In the genomic region with DNA sequence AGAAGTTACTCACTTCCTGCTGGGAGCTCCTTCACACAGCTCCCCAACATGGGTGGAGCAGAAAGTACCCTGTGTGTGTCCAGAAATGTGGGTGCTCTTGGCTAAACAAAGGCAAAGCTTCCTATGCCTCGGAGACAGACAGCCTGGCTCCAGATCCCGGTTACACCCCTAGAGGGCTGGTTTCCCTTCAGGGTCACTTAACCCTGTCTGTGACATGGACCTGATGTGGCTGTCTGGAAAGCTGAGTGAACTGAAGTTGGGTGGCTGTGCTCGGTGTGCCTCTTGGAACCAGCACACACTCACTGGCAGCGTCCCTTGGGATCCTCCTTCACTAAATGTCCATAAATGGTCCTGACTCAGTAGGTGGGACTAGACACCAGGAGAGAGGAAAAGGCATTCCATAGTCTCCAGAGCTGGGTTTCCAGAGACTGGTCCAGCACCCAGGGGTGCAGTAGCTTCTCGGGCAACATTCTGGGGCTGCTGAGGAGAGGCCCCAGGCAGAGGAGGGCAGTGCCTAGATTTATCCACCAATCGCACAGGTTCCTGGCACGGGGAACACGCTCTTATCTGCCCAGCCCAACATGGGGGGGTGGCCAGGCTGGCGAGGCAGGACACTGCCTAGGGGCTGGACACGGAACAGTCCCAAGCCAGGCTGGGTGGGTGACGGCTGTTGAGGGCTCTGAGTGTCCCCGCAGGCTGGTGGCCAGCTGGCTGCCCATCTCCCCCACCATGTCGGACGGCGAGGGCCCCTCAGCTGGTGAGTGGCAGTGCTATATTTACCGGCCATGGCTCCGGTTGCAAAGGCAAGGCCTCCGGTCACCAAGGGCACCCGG, we compare ENCODE assay signal across 8 mouse cellular contexts. TPM values are rescaled to one million over a fixed set of nuclear protein-coding genes. Genes with fewer than 3 reads are reported as not detected.
DNase-seq lines count a peak whose midpoint lies in the region; ATAC-seq lines count a peak whose summit lies in the region.

A gene (plus strand): TSS at position 362 of the 833 bp plus-strand sequence.

- no peaks in the 10 kb centered on the region for H3K9me3 ChIP-seq in forebrain, embryonic 13.5 days (replicated peaks)

- H3K36me3 ChIP-seq in forebrain, embryonic 13.5 days (ENCODE audit: poor library complexity, severe bottlenecking): no peaks in the 10 kb centered on the region

- H3K4me1 ChIP-seq in forebrain, embryonic 13.5 days: no peaks in the 10 kb centered on the region

- no peak within 1 kb of the TSS; the same call in 1 of the 2 replicates for H3K9ac ChIP-seq in forebrain, embryonic 13.5 days

- intact Hi-C loops in heart, postnatal 25 days (cut with DNase I): loop anchor here (2.0 kb wide), 1 partner anchor 22 kb away; no protein-coding TSS in a partner anchor

- H3K4me3 ChIP-seq in forebrain, embryonic 13.5 days: no peak within 1 kb of the TSS

- H3K27ac ChIP-seq in forebrain, embryonic 13.5 days: no peak within 1 kb of the TSS

- ATAC-seq in forebrain, embryonic 13.5 days: no peak
- no peak for ATAC-seq in megakaryocyte progenitor cell, adult 5-6 weeks (replicated peaks; ENCODE audit: poor library complexity)
- no peak for ATAC-seq in cerebellum, adult (ENCODE audit: insufficient number of reproducible peaks, low FRiP score, low TSS enrichment)

- WGBS in forebrain, embryonic 13.5 days: 84% methylated on average over 19 of the region's 19 CpGs

- DNase-seq in left cerebral cortex, adult 18-20 months (ENCODE audit: low spot score in 2 of 2): no peak
- DNase-seq in left cerebral cortex, adult 9 months (ENCODE audit: low spot score in 2 of 2): no peak
- DNase-seq in heart, postnatal 25 days (ENCODE audit: low spot score): peak; percentile 60
- no peak for DNase-seq in layer of hippocampus, postnatal 10 days (ENCODE audit: low spot score in 2 of 2)
- peak; percentile 67 for DNase-seq in lung, postnatal 14 days

- H3K4me2 ChIP-seq in forebrain, embryonic 13.5 days: no peak within 1 kb of the TSS

- H3K27me3 ChIP-seq in forebrain, embryonic 13.5 days: no peaks in the 10 kb centered on the region

RNA-seq across cellular contexts. Expression of the gene that starts here (rescaled TPM):
- total RNA-seq in left cerebral cortex, adult 18-20 months (2021): 10 to 100 TPM; 60.4 to 64.1 TPM
- 54.5 and 71.4 TPM in 2 replicates for polyA plus RNA-seq in forebrain, embryonic 13.5 days (2015; fragmentation: Nextera tagmentation; extraction: Ambion mirVana)
- total RNA-seq in heart, postnatal 25 days (2021): 10 to 100 TPM; 76.4 to 78.6 TPM
- total RNA-seq in layer of hippocampus, postnatal 10 days (2021): 10 to 100 TPM; 43.5 to 51.0 TPM
- total RNA-seq in megakaryocyte progenitor cell, adult 5-6 weeks (2015): 0.07 TPM in 1 of 2 replicates, not detected in the other
- not detected in 2 replicates for total RNA-seq in megakaryocyte progenitor cell, adult 5-6 weeks (2017)

Comparison
In these comparisons a context has a peak if more than half of its experiments do, and no peak if none do; other contexts are left out.
1. RNA of the gene that starts here (total RNA-seq): 76.4 to 78.6 TPM in heart, postnatal 25 days, 60.4 to 64.1 TPM in left cerebral cortex, adult 18-20 months and 43.5 to 51.0 TPM in layer of hippocampus, postnatal 10 days; 0.07 TPM in megakaryocyte progenitor cell, adult 5-6 weeks; every median in the first group is over 10 times any median in the second.
2. DNase-seq: peak in heart, postnatal 25 days (single experiment) and lung, postnatal 14 days (single experiment); none in left cerebral cortex, adult 18-20 months (0 of 2), left cerebral cortex, adult 9 months (0 of 2) and layer of hippocampus, postnatal 10 days (0 of 2).